Mouse (Mus musculus) Muller cell, postnatal 12 days (primary cell): ENCODE measurements around the gene Paxbp1.

ENCODE experiments used
- DNase-seq: peaks from one replicate; pipeline ENCODE4 v3.0.0-alpha.2; 2015; ENCODE audit errors: inconsistent ontology term

Gene Paxbp1

GRCm38 (mm10) chr16:90996327-90997243 lies 47.8 kb downstream of the Paxbp1 start:
- no peak for DNase-seq

GRCm38 (mm10) chr16:90995498-90995897 lies 48.8 kb downstream of the Paxbp1 start:
- DNase-seq, result no peak

- peak; percentile 38 for DNase-seq
Observed at GRCm38 (mm10) chr16:90995023-90995422, 49.3 kb downstream of the Paxbp1 start.

GRCm38 (mm10) chr16:90989162-90989561 lies 55.2 kb downstream of the Paxbp1 start:
- no peak for DNase-seq

- DNase-seq, result no peak
Observed at GRCm38 (mm10) chr16:90988665-90989064, 55.7 kb downstream of the Paxbp1 start.

GRCm38 (mm10) chr16:90988039-90988438 lies 56.3 kb downstream of the Paxbp1 start:
- DNase-seq, result no peak

GRCm38 (mm10) chr16:90971004-90971403 lies 73.3 kb downstream of the Paxbp1 start:
- DNase-seq, result no peak

GRCm38 (mm10) chr16:90966241-90966640 lies 78.1 kb downstream of the Paxbp1 start:
- no peak for DNase-seq

GRCm38 (mm10) chr16:90964302-90964701 lies 80.0 kb downstream of the Paxbp1 start:
- DNase-seq, result no peak
